ENCODE assay signal across 8 mouse cellular contexts in the genomic region with DNA sequence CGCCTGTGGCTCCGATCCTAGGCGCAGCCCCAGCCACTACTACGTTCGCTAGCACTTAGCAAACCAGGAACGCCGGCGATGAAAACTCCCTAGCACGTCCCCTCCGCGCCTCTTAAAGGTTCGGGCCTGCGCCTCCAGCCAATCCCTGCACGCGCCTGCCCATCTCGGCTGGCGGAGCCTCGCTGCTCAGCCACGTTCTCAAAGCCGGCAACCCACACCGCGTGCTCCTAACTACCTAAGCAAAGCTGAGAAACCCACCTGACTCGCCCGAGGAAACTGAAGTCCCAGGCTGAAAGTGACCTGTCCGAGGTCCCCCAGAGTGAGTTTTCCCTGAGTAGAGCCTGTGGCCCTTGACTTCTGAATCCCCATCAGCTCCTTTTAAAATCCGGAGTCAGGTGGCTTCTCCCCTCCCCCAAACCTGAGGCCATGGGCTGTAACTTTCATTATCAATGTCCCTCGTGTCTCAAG. TPM values are rescaled to one million over a fixed set of nuclear protein-coding genes. Genes with fewer than 3 reads are reported as not detected.
DNase-seq lines count a peak whose midpoint lies in the region; ATAC-seq lines count a peak whose summit lies in the region.

Gene Mfsd2a (minus strand): TSS at position 89 of the 468 bp plus-strand sequence.

- no peaks in the 10 kb centered on the region for H3K36me3 ChIP-seq in intestine, embryonic 16.5 days (ENCODE audit: control insufficient read depth, insufficient read depth, low read length)
- H3K36me3 ChIP-seq in megakaryocyte, embryonic 14.5 days (replicated peaks; ENCODE audit: low read length), result peaks cover 12% of the 10 kb centered on the region

- peak within 1 kb of the TSS; percentile 69 for H3K9ac ChIP-seq in intestine, embryonic 16.5 days (ENCODE audit: low read depth, low read length)

- 0 out of 2 replicates have a peak, but pooled peaks have one; percentile 36 for ATAC-seq in cerebellum, adult (ENCODE audit: insufficient number of reproducible peaks, low FRiP score, low TSS enrichment)
- peak; percentile 83 for ATAC-seq in intestine, embryonic 16.5 days

- H3K4me1 ChIP-seq in intestine, embryonic 16.5 days (ENCODE audit: control insufficient read depth, insufficient read depth, low read length), result peaks cover 14% of the 10 kb centered on the region
- H3K4me1 ChIP-seq in megakaryocyte, embryonic 14.5 days, result peaks cover 49% of the 10 kb centered on the region

- no peaks in the 10 kb centered on the region for H3K9me3 ChIP-seq in intestine, embryonic 16.5 days (ENCODE audit: control insufficient read depth, low read length)
- H3K9me3 ChIP-seq in megakaryocyte, embryonic 14.5 days, result no peaks in the 10 kb centered on the region

- no peak for DNase-seq in cerebellum, adult 9-10 months
- peak; percentile 28 to 40 for DNase-seq in cerebellum, postnatal 36 days
- DNase-seq in gonadal fat pad, adult 2 months (ENCODE audit: low read depth), result no peak
- peak; percentile 67 to 71 for DNase-seq in left cerebral cortex, postnatal 25 days (ENCODE audit: low spot score in 2 of 2)
- peak; percentile 55 to 59 for DNase-seq in right cerebral cortex, postnatal 36 days (ENCODE audit: low spot score in 2 of 2)

- 1% methylated on average over 27 of the region's 27 CpGs for WGBS in intestine, embryonic 16.5 days

- H3K27me3 ChIP-seq in intestine, embryonic 16.5 days (replicated peaks; ENCODE audit: control insufficient read depth, insufficient read depth, low read length), result no peaks in the 10 kb centered on the region; the same call in 1 of the 2 replicates
- peaks cover 54% of the 10 kb centered on the region for H3K27me3 ChIP-seq in megakaryocyte, embryonic 14.5 days (replicated peaks)

- intact Hi-C loops in left cerebral cortex, postnatal 25 days (cut with DNase I), result no loop called here

- H3K27ac ChIP-seq in intestine, embryonic 16.5 days (ENCODE audit: low read length), result no peak within 1 kb of the TSS

- H3K4me2 ChIP-seq in intestine, embryonic 16.5 days (ENCODE audit: low read depth, low read length), result peak within 1 kb of the TSS; percentile 100

- H3K4me3 ChIP-seq in intestine, embryonic 16.5 days (ENCODE audit: low read length), result peak within 1 kb of the TSS; percentile 62
- peak within 1 kb of the TSS; percentile 92 for H3K4me3 ChIP-seq in megakaryocyte, embryonic 14.5 days (replicated peaks)

RNA-seq across cellular contexts. Expression of gene Mfsd2a, which starts in this region (rescaled TPM):
- 104 and 126 TPM in 2 replicates for polyA plus RNA-seq in gonadal fat pad, adult 2 months (2012; rRNA removed)
- polyA plus RNA-seq in intestine, embryonic 16.5 days (2015; fragmentation: Nextera tagmentation; extraction: Ambion mirVana), result 3.3 and 4.0 TPM in 2 replicates
- 10 to 100 TPM; 37.4 to 43.5 TPM for total RNA-seq in left cerebral cortex, postnatal 25 days (2021)
- polyA plus RNA-seq in megakaryocyte, embryonic 14.5 days (2012; ENCODE audit: insufficient read depth, low replicate concordance), result 0.12 and 14.4 TPM in 2 replicates

Comparison
In these comparisons a context has a peak if more than half of its experiments do, and no peak if none do; other contexts are left out.
1. DNase-seq: peak in cerebellum, postnatal 36 days (2 of 2), left cerebral cortex, postnatal 25 days (2 of 2) and right cerebral cortex, postnatal 36 days (2 of 2); none in cerebellum, adult 9-10 months (single experiment) and gonadal fat pad, adult 2 months (single experiment).